Mouse (Mus musculus): ENCODE results near the gene Syt1. TPM values are rescaled to one million over a fixed set of nuclear protein-coding genes. Genes with fewer than 3 reads are reported as not detected.

The Syt1 gene
- 1,000 to 10,000 TPM in 2 of 4 experiments, 100 to 1,000 TPM in 2; 906 to 1,068 (median 986) TPM for total RNA-seq (2022)

- DNase-seq (ENCODE audit: low spot score in 2 of 2): peak; percentile 92 to 93
These were observed at the start of gene Syt1 for GRCm38 (mm10) chr10:109010241-109011193. TSS of gene Syt1 (minus strand) at chr10:109010982.

GRCm38 (mm10) chr10:109056500-109056899 lies 45.7 kb upstream of the Syt1 start:
- DNase-seq (ENCODE audit: low spot score in 2 of 2): no peak

GRCm38 (mm10) chr10:109047537-109047936 lies 36.8 kb upstream of the Syt1 start:
- DNase-seq (ENCODE audit: low spot score in 2 of 2): no peak

GRCm38 (mm10) chr10:109046988-109047387 lies 36.2 kb upstream of the Syt1 start:
- DNase-seq (ENCODE audit: low spot score in 2 of 2): no peak

GRCm38 (mm10) chr10:109011226-109012165 lies 714 bp upstream of the Syt1 start:
- peak; percentile 50 to 53 for DNase-seq (ENCODE audit: low spot score in 2 of 2)

GRCm38 (mm10) chr10:109009831-109010230 lies 951 bp downstream of the Syt1 start:
- no peak for DNase-seq (ENCODE audit: low spot score in 2 of 2)

GRCm38 (mm10) chr10:109008456-109008855 lies 2.3 kb downstream of the Syt1 start:
- no peak for DNase-seq (ENCODE audit: low spot score in 2 of 2)

- DNase-seq (ENCODE audit: low spot score in 2 of 2): peak in 1 of 2 experiments; percentile 49
These were observed 7.3 kb downstream of the Syt1 start for GRCm38 (mm10) chr10:109003482-109003881.

- no peak for DNase-seq (ENCODE audit: low spot score in 2 of 2)
These were observed 23.5 kb downstream of the Syt1 start for GRCm38 (mm10) chr10:108987250-108987649.

GRCm38 (mm10) chr10:108979660-108980059 lies 31.1 kb downstream of the Syt1 start:
- peak; percentile 64 to 78 for DNase-seq (ENCODE audit: low spot score in 2 of 2)

GRCm38 (mm10) chr10:108954952-108955351 lies 55.8 kb downstream of the Syt1 start:
- DNase-seq (ENCODE audit: low spot score in 2 of 2): no peak

GRCm38 (mm10) chr10:108952182-108952581 lies 58.6 kb downstream of the Syt1 start:
- DNase-seq (ENCODE audit: low spot score in 2 of 2): no peak

- DNase-seq (ENCODE audit: low spot score in 2 of 2): peak; percentile 49 to 59
These were observed 73.8 kb downstream of the Syt1 start for GRCm38 (mm10) chr10:108936838-108937430.

GRCm38 (mm10) chr10:108930299-108930698 lies 80.5 kb downstream of the Syt1 start:
- DNase-seq (ENCODE audit: low spot score in 2 of 2): no peak

GRCm38 (mm10) chr10:108929676-108930075 lies 81.1 kb downstream of the Syt1 start:
- DNase-seq (ENCODE audit: low spot score in 2 of 2): no peak

GRCm38 (mm10) chr10:108905264-108905663 lies 105.5 kb downstream of the Syt1 start:
- DNase-seq (ENCODE audit: low spot score in 2 of 2): no peak

- peak; percentile 37 to 39 for DNase-seq (ENCODE audit: low spot score in 2 of 2)
These were observed 106.4 kb downstream of the Syt1 start for GRCm38 (mm10) chr10:108904371-108904770.

- no peak for DNase-seq (ENCODE audit: low spot score in 2 of 2)
These were observed 114.3 kb downstream of the Syt1 start for GRCm38 (mm10) chr10:108896529-108896928.

GRCm38 (mm10) chr10:108893288-108893687 lies 117.5 kb downstream of the Syt1 start:
- no peak for DNase-seq (ENCODE audit: low spot score in 2 of 2)

GRCm38 (mm10) chr10:108892441-108892840 lies 118.3 kb downstream of the Syt1 start:
- no peak for DNase-seq (ENCODE audit: low spot score in 2 of 2)

- DNase-seq (ENCODE audit: low spot score in 2 of 2): no peak
These were observed 121.7 kb downstream of the Syt1 start for GRCm38 (mm10) chr10:108889084-108889483.
